Mouse (Mus musculus): ENCODE data around the gene Qrich2. TPM values are rescaled to one million over a fixed set of nuclear protein-coding genes. Genes with fewer than 3 reads are reported as not detected.

Qrich2 gene
- polyA plus RNA-seq, 1 experiment from 2014 or later, result 0.08 TPM

- H3K4me3 ChIP-seq (ENCODE audit: low read depth, low read length), result no peak overlapping the region
- no peak overlapping the region for H3K4me2 ChIP-seq (replicated peaks; ENCODE audit: low read depth)
- H3K4me1 ChIP-seq (replicated peaks; ENCODE audit: control insufficient read depth, insufficient read depth), result no peaks in the 10 kb centered on the region
- 80% methylated on average over 5 of the region's 5 CpGs for WGBS
- no peaks in the 10 kb centered on the region for H3K36me3 ChIP-seq (ENCODE audit: control insufficient read depth, insufficient read depth, low read length)
- no peak overlapping the region for H3K27ac ChIP-seq (replicated peaks)
- no peak for ATAC-seq (ENCODE audit: low FRiP score, low TSS enrichment)
- no peaks in the 10 kb centered on the region for H3K27me3 ChIP-seq (ENCODE audit: control insufficient read depth, insufficient read depth, low read length)
- TF ChIP-seq EP300 (optimal IDR thresholded peaks at IDR 0.05) (no peak), CTCF (IDR thresholded peaks at IDR 0.05; ENCODE audit: low read depth) (peak; percentile 58)
- no peak overlapping the region for H3K9ac ChIP-seq (ENCODE audit: low read length)
- DNase-seq (ENCODE audit: low spot score), result no peak
- H3K9me3 ChIP-seq (ENCODE audit: control insufficient read depth, low read length), result no peaks in the 10 kb centered on the region
These were observed 18.2 kb downstream of the Qrich2 start for GRCm38 (mm10) chr11:116447822-116448221.

- Histone ChIP-seq H3K4me2 (replicated peaks; ENCODE audit: low read depth) (0 out of 2 replicates have a peak overlapping the region, but pooled peaks have one; percentile 25), H3K9ac (ENCODE audit: low read length) (no peak overlapping the region)
These were observed 19.6 kb downstream of the Qrich2 start for GRCm38 (mm10) chr11:116446308-116446887.

DNA sequence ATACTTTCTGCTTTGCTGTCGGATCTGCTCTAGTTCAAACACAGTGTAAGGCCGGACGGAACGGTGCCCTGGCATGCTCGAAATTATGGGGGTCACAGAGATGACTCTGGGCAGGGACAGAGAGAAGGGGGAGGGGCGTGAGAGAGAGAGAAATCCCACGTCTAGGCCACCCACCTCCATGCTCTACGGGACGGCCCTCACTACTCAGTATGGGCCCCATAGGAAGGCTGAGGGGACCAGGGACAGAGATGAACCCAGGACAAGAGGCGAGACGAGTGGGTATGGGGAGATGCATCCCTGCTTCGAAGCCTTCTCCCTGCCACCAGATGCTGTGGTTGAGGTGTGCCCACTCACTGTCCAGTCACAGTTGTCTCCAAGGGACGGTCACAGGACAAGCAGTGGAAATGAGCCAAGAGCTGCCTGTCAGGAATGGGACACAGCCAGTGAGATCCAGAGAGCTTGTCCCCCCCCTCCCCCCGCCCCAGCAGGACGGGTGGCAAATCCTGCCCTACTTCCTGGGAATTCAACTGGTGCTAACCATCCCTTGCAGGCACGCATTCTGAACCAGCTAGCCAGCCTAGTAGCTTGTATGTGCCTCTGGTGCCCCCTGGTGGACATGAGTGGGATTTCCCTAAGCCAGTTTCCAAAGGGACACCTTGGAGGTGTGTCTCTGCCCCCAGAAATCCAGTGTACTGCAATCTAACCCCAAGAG lies 20.3 kb downstream of the Qrich2 start:
- H3K9me3 ChIP-seq (ENCODE audit: control insufficient read depth, low read length), result no peaks in the 10 kb centered on the region
- DNase-seq (ENCODE audit: low spot score), result peak; percentile 94
- H3K36me3 ChIP-seq (ENCODE audit: control insufficient read depth, insufficient read depth, low read length), result no peaks in the 10 kb centered on the region
- ATAC-seq (ENCODE audit: low FRiP score, low TSS enrichment), result peak; percentile 49
- 0 out of 2 replicates have a peak overlapping the region, but pooled peaks have one; percentile 25 for H3K4me2 ChIP-seq (replicated peaks; ENCODE audit: low read depth)
- H3K27me3 ChIP-seq (ENCODE audit: control insufficient read depth, insufficient read depth, low read length), result no peaks in the 10 kb centered on the region
- 29% methylated on average over 15 of the region's 16 CpGs for WGBS
- no peak overlapping the region for H3K9ac ChIP-seq (ENCODE audit: low read length)
- TF ChIP-seq CTCF (IDR thresholded peaks at IDR 0.05; ENCODE audit: low read depth) (peak; percentile 99), EP300 (optimal IDR thresholded peaks at IDR 0.05) (no peak)
- no peaks in the 10 kb centered on the region for H3K4me1 ChIP-seq (replicated peaks; ENCODE audit: control insufficient read depth, insufficient read depth)
- H3K27ac ChIP-seq (replicated peaks), result no peak overlapping the region
- no peak overlapping the region for H3K4me3 ChIP-seq (ENCODE audit: low read depth, low read length)

More at GRCm38 (mm10) chr11:116446308-116446887, 19.6 kb downstream of the Qrich2 start:
- no peaks in the 10 kb centered on the region for H3K4me1 ChIP-seq (replicated peaks; ENCODE audit: control insufficient read depth, insufficient read depth)
- no peak overlapping the region for H3K4me3 ChIP-seq (ENCODE audit: low read depth, low read length)
- no peak overlapping the region for H3K27ac ChIP-seq (replicated peaks)
- no peaks in the 10 kb centered on the region for H3K36me3 ChIP-seq (ENCODE audit: control insufficient read depth, insufficient read depth, low read length)
- 14% methylated on average over 19 of the region's 19 CpGs for WGBS
- DNase-seq (ENCODE audit: low spot score) (no peak), ATAC-seq (ENCODE audit: low FRiP score, low TSS enrichment) (peak; percentile 51)
- no peaks in the 10 kb centered on the region for H3K27me3 ChIP-seq (ENCODE audit: control insufficient read depth, insufficient read depth, low read length)
- H3K9me3 ChIP-seq (ENCODE audit: control insufficient read depth, low read length), result no peaks in the 10 kb centered on the region
- TF ChIP-seq EP300 (optimal IDR thresholded peaks at IDR 0.05) (no peak), CTCF (IDR thresholded peaks at IDR 0.05; ENCODE audit: low read depth) (no peak)

- Histone ChIP-seq H3K9ac (ENCODE audit: low read length) (no peak overlapping the region), H3K4me3 (ENCODE audit: low read depth, low read length) (no peak overlapping the region), H3K4me2 (replicated peaks; ENCODE audit: low read depth) (no peak overlapping the region), H3K27ac (replicated peaks) (no peak overlapping the region), H3K9me3 (ENCODE audit: control insufficient read depth, low read length) (no peaks in the 10 kb centered on the region), H3K27me3 (ENCODE audit: control insufficient read depth, insufficient read depth, low read length) (no peaks in the 10 kb centered on the region), H3K36me3 (ENCODE audit: control insufficient read depth, insufficient read depth, low read length) (no peaks in the 10 kb centered on the region), H3K4me1 (replicated peaks; ENCODE audit: control insufficient read depth, insufficient read depth) (no peaks in the 10 kb centered on the region)
- 91% methylated on average over 6 of the region's 6 CpGs for WGBS
- DNase-seq (ENCODE audit: low spot score) (no peak), ATAC-seq (ENCODE audit: low FRiP score, low TSS enrichment) (no peak)
- TF ChIP-seq CTCF (IDR thresholded peaks at IDR 0.05; ENCODE audit: low read depth) (no peak), EP300 (optimal IDR thresholded peaks at IDR 0.05) (no peak)
These were observed 22.1 kb downstream of the Qrich2 start for GRCm38 (mm10) chr11:116443935-116444334.

GRCm38 (mm10) chr11:116443311-116443710 lies 22.7 kb downstream of the Qrich2 start:
- Histone ChIP-seq H3K27ac (replicated peaks) (no peak overlapping the region), H3K4me3 (ENCODE audit: low read depth, low read length) (no peak overlapping the region), H3K36me3 (ENCODE audit: control insufficient read depth, insufficient read depth, low read length) (no peaks in the 10 kb centered on the region), H3K9ac (ENCODE audit: low read length) (no peak overlapping the region), H3K27me3 (ENCODE audit: control insufficient read depth, insufficient read depth, low read length) (no peaks in the 10 kb centered on the region), H3K4me2 (replicated peaks; ENCODE audit: low read depth) (no peak overlapping the region), H3K9me3 (ENCODE audit: control insufficient read depth, low read length) (no peaks in the 10 kb centered on the region), H3K4me1 (replicated peaks; ENCODE audit: control insufficient read depth, insufficient read depth) (no peaks in the 10 kb centered on the region)
- DNase-seq (ENCODE audit: low spot score) (no peak), ATAC-seq (ENCODE audit: low FRiP score, low TSS enrichment) (no peak)
- no peak for TF ChIP-seq EP300 (optimal IDR thresholded peaks at IDR 0.05)
- 83% methylated on average over 6 of the region's 6 CpGs for WGBS

DNA sequence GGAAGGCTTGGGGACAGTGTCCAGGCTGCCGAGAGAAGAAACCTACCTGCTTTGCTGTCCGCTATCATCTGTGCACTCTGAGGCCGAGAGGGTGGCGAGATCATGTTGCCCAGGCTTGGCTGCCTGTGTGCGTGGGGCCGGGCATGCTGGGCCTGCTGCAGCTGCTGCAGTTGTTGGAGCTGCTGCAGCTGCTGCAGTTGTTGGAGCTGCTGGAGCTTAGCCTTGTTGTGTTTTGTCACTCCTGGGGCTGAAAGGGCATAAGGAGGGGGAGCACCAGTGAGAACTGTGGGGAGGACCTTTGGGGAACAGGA lies 23.2 kb downstream of the Qrich2 start:
- Histone ChIP-seq H3K27me3 (ENCODE audit: control insufficient read depth, insufficient read depth, low read length) (no peaks in the 10 kb centered on the region), H3K4me1 (replicated peaks; ENCODE audit: control insufficient read depth, insufficient read depth) (no peaks in the 10 kb centered on the region), H3K9me3 (ENCODE audit: control insufficient read depth, low read length) (no peaks in the 10 kb centered on the region), H3K27ac (replicated peaks) (no peak overlapping the region), H3K9ac (ENCODE audit: low read length) (no peak overlapping the region), H3K4me3 (ENCODE audit: low read depth, low read length) (no peak overlapping the region), H3K4me2 (replicated peaks; ENCODE audit: low read depth) (no peak overlapping the region), H3K36me3 (ENCODE audit: control insufficient read depth, insufficient read depth, low read length) (no peaks in the 10 kb centered on the region)
- TF ChIP-seq EP300 (optimal IDR thresholded peaks at IDR 0.05) (no peak), CTCF (IDR thresholded peaks at IDR 0.05; ENCODE audit: low read depth) (no peak)
- DNase-seq (ENCODE audit: low spot score) (no peak), ATAC-seq (ENCODE audit: low FRiP score, low TSS enrichment) (no peak)
- 63% methylated on average over 6 of the region's 6 CpGs for WGBS

Measured in stomach, postnatal 0 days (tissue).